Comparison of ENCODE assay signal across 17 mouse cellular contexts in the genomic region with DNA sequence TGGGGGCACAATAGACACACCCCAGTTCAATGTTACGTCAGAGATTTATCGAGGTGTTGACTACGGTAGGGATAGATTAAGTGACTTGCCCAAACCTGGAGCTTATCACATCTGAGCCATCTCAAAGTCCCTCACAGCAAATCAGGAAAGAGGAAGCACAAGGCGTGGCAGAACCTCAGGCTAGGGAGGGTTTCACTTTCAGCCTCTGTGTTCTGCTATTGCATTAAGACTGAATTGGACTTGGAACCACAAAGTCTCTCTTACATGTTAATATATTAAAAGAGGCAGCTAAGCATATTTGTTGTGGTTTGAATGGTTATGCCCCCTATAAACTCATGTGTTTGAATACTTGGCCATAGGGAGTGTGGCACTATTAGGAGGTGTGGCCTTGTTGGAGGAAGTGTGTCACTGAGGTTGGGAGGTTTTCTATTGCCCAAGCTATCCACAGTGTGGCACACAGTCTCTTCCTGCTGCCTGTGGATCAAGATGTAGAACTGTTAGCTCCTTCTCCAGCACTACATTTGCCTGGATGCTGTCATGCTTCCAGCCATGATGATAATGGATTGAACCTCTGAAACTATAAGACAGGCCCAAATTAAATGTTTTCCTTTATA. TPM values are rescaled to one million over a fixed set of nuclear protein-coding genes. Genes with fewer than 3 reads are reported as not detected.
DNase-seq lines count a peak whose midpoint lies in the region; ATAC-seq and TF ChIP-seq lines count a peak whose summit lies in the region.
"Had no signal": no experiment of that assay in that cellular context is flagged by ENCODE, and none has a peak within 500 bp of the region (broad histone marks: within the 10 kb centered on the region; RNA-seq: fewer than 3 reads in every experiment).

No protein-coding gene starts in this region.

- DNase-seq in kidney, adult 2 months: peak; percentile 14
- DNase-seq in kidney, adult 8-10 months: no peak
- DNase-seq in B cell, adult 2 months: peak; percentile 58 to 62
- peak; percentile 32 for DNase-seq in c-Kit-positive CD71-negative TER-119-negative erythroid progenitor cells, embryonic 14.5 days (ENCODE audit: low read depth)
- no peak for DNase-seq in adrenal gland, adult 2 months
- no peak for DNase-seq in cerebellum, adult 9-11 months
- no peak for DNase-seq in layer of hippocampus, adult 9-11 months
- DNase-seq: embryo, embryonic 11 days; gastrocnemius, postnatal 10 days; left cerebral cortex, postnatal 4 days; lung, embryonic 14.5 days; retina, postnatal 1 day had no signal

- 88% methylated on average over 4 of the region's 4 CpGs for WGBS in kidney, adult 2 months

- no peak overlapping the region for H3K4me3 ChIP-seq in kidney, adult 2 months (ENCODE audit: insufficient read depth, low read depth, low read length)
- H3K4me3 ChIP-seq: forebrain, embryonic 10.5 days; heart, embryonic 13.5 days; hindbrain, embryonic 15.5 days; stomach, embryonic 15.5 days had no signal

- TF ChIP-seq POLR2A in kidney, adult 2 months (IDR thresholded peaks at IDR 0.05; ENCODE audit: low read depth, low read length): no peak

- no peaks in the 10 kb centered on the region for H3K27me3 ChIP-seq in kidney, adult 2 months (replicated peaks; ENCODE audit: control insufficient read depth, insufficient read depth, low read length)
- H3K27me3 ChIP-seq: heart, embryonic 13.5 days; hindbrain, embryonic 15.5 days; stomach, embryonic 15.5 days had no signal

- no peak for TF ChIP-seq CTCF in kidney, adult 2 months (conservative IDR thresholded peaks at IDR 0.05; ENCODE audit: insufficient read depth, insufficient read length, low read depth, low read length)

- peak; percentile 37; the same call in 1 of the 2 replicates for ATAC-seq in megakaryocyte-erythroid progenitor cell, adult 5-6 weeks (replicated peaks; ENCODE audit: low FRiP score, low TSS enrichment, poor library complexity, severe bottlenecking)

- no peaks in the 10 kb centered on the region for H3K4me1 ChIP-seq in kidney, adult 2 months (ENCODE audit: control insufficient read depth, insufficient read depth, low read length)
- H3K4me1 ChIP-seq: stomach, embryonic 15.5 days had no signal

- no peaks in the 10 kb centered on the region for H3K36me3 ChIP-seq in kidney, adult 2 months (ENCODE audit: control insufficient read depth, insufficient read depth, low read length)
- H3K36me3 ChIP-seq: forebrain, embryonic 10.5 days; heart, embryonic 13.5 days; hindbrain, embryonic 15.5 days; stomach, embryonic 15.5 days had no signal

- H3K27ac ChIP-seq in kidney, adult 2 months (ENCODE audit: insufficient read depth, low read depth, low read length): no peak overlapping the region
- H3K27ac ChIP-seq: forebrain, embryonic 10.5 days; heart, embryonic 13.5 days; hindbrain, embryonic 15.5 days; stomach, embryonic 15.5 days had no signal

RNA-seq across cellular contexts. Expression of a gene that starts 18.7 kb away (rescaled TPM):
- polyA plus RNA-seq in kidney, adult 2 months (2012; rRNA removed): 0.03 and 0.16 TPM in 2 replicates
- total RNA-seq in megakaryocyte-erythroid progenitor cell, adult 5-6 weeks (2014; fragmentation: Nextera tagmentation): 0.15 TPM in 1 of 2 replicates, not detected in the other
- total RNA-seq in megakaryocyte-erythroid progenitor cell, adult 5-6 weeks (2017): 0.30 TPM in 1 of 2 replicates, not detected in the other
- under 1 TPM; 0.20 to 0.24 TPM for total RNA-seq in adrenal gland, adult 2 months (2021)
- polyA plus RNA-seq in adrenal gland, adult 2 months (2012; rRNA removed): 0.04 and 0.13 TPM in 2 replicates
- polyA plus RNA-seq: forebrain, embryonic 10.5 days had no signal

RNA-seq across cellular contexts. Expression of a gene that starts 41.2 kb away (rescaled TPM):
- polyA plus RNA-seq in kidney, adult 2 months (2012; rRNA removed): 2.6 and 3.2 TPM in 2 replicates
- total RNA-seq in megakaryocyte-erythroid progenitor cell, adult 5-6 weeks (2014; fragmentation: Nextera tagmentation): 23.5 and 37.1 TPM in 2 replicates
- 27.3 and 30.1 TPM in 2 replicates for total RNA-seq in megakaryocyte-erythroid progenitor cell, adult 5-6 weeks (2017)
- 1 to 10 TPM; 8.6 to 9.2 TPM for total RNA-seq in adrenal gland, adult 2 months (2021)
- 2.9 and 3.2 TPM in 2 replicates for polyA plus RNA-seq in adrenal gland, adult 2 months (2012; rRNA removed)

Comparison
In these comparisons a context has a peak if more than half of its experiments do, and no peak if none do; other contexts are left out.
1. DNase-seq: peak in kidney, adult 2 months (single experiment), B cell, adult 2 months (2 of 2) and c-Kit-positive CD71-negative TER-119-negative erythroid progenitor cells, embryonic 14.5 days (single experiment); none in kidney, adult 8-10 months (0 of 2), adrenal gland, adult 2 months (single experiment), cerebellum, adult 9-11 months (single experiment) and layer of hippocampus, adult 9-11 months (single experiment).